Mouse (Mus musculus) heart, embryonic 12.5 days (tissue): ENCODE data around the gene B3gat2. TPM values are rescaled to one million over a fixed set of nuclear protein-coding genes. Genes with fewer than 3 reads are reported as not detected.
A peak's percentile ranks its signal among the peaks of the same experiment; 100 is the strongest.

Experiments
- ATAC-seq: fragments of 200-750 bp; cut with Nextera tagmentation; 2 replicates; pipeline ENCODE4 v1.8.0; 2017; ENCODE audit warnings: moderate TSS enrichment, moderate library complexity; ENCODE audit not compliant: insufficient number of reproducible peaks, low FRiP score
- H3K27ac ChIP-seq: fragments of 300-500 bp; sonication (generic); 2 replicates; pipeline ENCODE4 v1.5.1; 2016; ENCODE audit warnings: mild to moderate bottlenecking, moderate library complexity; ENCODE audit not compliant: poor library complexity, severe bottlenecking
- H3K27me3 ChIP-seq: fragments of 300-500 bp; sonication (generic); replicated peaks from 2 replicates; pipeline ENCODE4 v1.6.1; 2016; ENCODE audit warnings: mild to moderate bottlenecking, moderate library complexity
- H3K36me3 ChIP-seq: fragments of 300-500 bp; sonication (generic); 2 replicates; pipeline ENCODE4 v1.6.1; 2016; ENCODE audit warnings: mild to moderate bottlenecking, moderate library complexity
- H3K4me1 ChIP-seq: fragments of 300-500 bp; sonication (generic); replicated peaks from 2 replicates; pipeline ENCODE4 v1.6.1; 2016; ENCODE audit warnings: mild to moderate bottlenecking
- H3K4me2 ChIP-seq: fragments of 300-500 bp; sonication (generic); 2 replicates; pipeline ENCODE4 v1.6.1; 2016; ENCODE audit warnings: mild to moderate bottlenecking, moderate library complexity
- H3K4me3 ChIP-seq: fragments of 300-500 bp; sonication (generic); 2 replicates; pipeline ENCODE4 v1.5.1; 2016; ENCODE audit warnings: mild to moderate bottlenecking
- H3K9ac ChIP-seq: fragments of 300-500 bp; sonication (generic); 2 replicates; pipeline ENCODE4 v1.6.1; 2016; ENCODE audit warnings: mild to moderate bottlenecking, moderate library complexity
- H3K9me3 ChIP-seq: fragments of 300-500 bp; sonication (generic); replicated peaks from 2 replicates; pipeline ENCODE4 v1.6.1; 2016; ENCODE audit warnings: mild to moderate bottlenecking, moderate library complexity
- WGBS: fragments of 180-500 bp; shearing (Covaris S2); methylation state at CpG from one replicate; pipeline ENCODE4 v1.1.7; 2016; 5-methylcytosine and 5-hydroxymethylcytosine counted together
- polyA plus RNA-seq: library from polyadenylated mRNA; unstranded; fragments of >200 nt; fragmentation: Nextera tagmentation; extraction: Ambion mirVana; gene quantifications from 2 replicates; pipeline ENCODE4 v1.2.1, GENCODE M21; 2016

B3gat2 gene
- polyA plus RNA-seq, 1 experiment from 2014 or later, result 0.45 TPM

DNA sequence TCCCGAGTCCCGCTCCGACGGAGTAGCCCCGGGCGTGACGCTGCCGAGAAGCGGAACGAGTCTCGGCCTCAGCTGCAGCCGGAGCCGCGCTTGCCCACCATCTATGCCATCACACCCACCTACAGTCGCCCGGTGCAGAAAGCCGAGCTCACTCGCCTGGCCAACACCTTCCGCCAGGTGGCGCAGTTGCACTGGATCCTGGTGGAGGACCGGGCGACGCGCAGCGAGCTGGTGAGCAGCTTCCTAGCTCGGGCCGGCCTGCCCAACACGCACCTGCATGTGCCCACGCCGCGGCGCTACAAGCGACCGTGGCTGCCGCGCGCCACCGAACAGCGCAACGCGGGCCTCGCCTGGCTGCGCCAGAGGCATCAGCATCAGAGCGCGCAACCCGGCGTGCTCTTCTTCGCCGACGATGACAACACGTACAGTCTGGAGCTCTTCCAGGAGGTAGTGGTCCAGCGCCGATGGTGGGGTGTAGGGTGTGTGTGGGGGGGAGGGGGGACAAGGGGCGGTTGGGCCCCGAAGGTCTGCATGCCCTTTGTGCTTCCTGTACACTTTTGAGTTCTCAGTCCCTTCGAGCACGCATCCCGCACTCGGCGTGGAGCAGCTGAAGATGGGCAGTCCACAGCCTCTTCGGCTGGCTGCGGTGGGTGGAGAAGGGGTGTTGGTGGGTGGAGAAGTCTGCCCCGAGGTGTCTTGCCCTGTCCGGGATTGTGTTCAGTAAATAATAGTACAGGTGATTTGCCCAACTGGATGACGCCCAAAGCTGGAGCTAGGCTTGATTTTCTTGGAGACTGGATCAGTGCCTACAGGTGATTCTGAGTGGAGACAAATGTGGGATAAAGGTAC is 1.5 kb downstream of the B3gat2 start:
- Histone ChIP-seq H3K9ac (peak overlapping the region; percentile 55), H3K36me3 (no peaks in the 10 kb centered on the region), H3K4me3 (peak overlapping the region; percentile 69), H3K27me3 (peaks cover 68% of the 10 kb centered on the region), H3K4me1 (peaks cover 13% of the 10 kb centered on the region), H3K27ac (no peak overlapping the region), H3K9me3 (no peaks in the 10 kb centered on the region), H3K4me2 (peak overlapping the region; percentile 99)
- WGBS, result 3% methylated on average over 65 of the region's 65 CpGs
- ATAC-seq, result peak; percentile 85

GRCm38 (mm10) chr1:23763726-23764125 is 2.2 kb downstream of the B3gat2 start:
- Histone ChIP-seq H3K36me3 (no peaks in the 10 kb centered on the region), H3K27ac (no peak overlapping the region), H3K4me3 (no peak overlapping the region), H3K9me3 (no peaks in the 10 kb centered on the region), H3K4me2 (peak overlapping the region; percentile 99), H3K27me3 (peaks cover 67% of the 10 kb centered on the region), H3K9ac (no peak overlapping the region), H3K4me1 (peaks cover 13% of the 10 kb centered on the region)
- WGBS, result 5% methylated on average over 7 of the region's 7 CpGs
- no peak for ATAC-seq

- peaks cover 57% of the 10 kb centered on the region for H3K27me3 ChIP-seq
- no peak overlapping the region for H3K9ac ChIP-seq
- no peak overlapping the region for H3K4me3 ChIP-seq
- WGBS, result 76% methylated on average over 4 of the region's 4 CpGs
- no peak for ATAC-seq
- H3K4me1 ChIP-seq, result peaks cover 13% of the 10 kb centered on the region
- H3K9me3 ChIP-seq, result no peaks in the 10 kb centered on the region
- no peak overlapping the region for H3K27ac ChIP-seq
- H3K36me3 ChIP-seq, result no peaks in the 10 kb centered on the region
- H3K4me2 ChIP-seq, result no peak overlapping the region
Measured at GRCm38 (mm10) chr1:23764710-23765109, 3.2 kb downstream of the B3gat2 start.

DNA sequence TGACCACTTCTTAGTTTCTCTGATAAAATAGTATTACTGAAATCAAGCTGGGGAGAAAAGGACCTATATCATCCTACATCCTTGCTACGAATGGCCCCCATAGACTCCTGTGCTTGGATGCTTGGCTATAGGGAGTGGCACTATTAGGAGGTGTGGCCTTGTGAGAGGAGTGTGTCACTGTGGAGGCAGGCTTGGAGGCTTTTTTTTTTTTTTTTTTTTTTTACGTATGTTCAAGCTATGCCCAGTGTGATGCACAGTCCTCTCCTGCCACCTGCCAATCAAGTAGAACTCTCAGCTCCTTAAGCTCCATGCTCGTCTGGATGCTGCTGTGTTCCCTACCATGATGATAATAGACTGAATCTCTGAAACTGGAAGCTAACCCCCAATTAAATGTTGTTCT is 11.5 kb downstream of the B3gat2 start:
- Histone ChIP-seq H3K36me3 (no peaks in the 10 kb centered on the region), H3K4me3 (no peak overlapping the region), H3K4me1 (no peaks in the 10 kb centered on the region), H3K27ac (no peak overlapping the region), H3K9me3 (no peaks in the 10 kb centered on the region), H3K27me3 (no peaks in the 10 kb centered on the region), H3K4me2 (no peak overlapping the region), H3K9ac (no peak overlapping the region)
- ATAC-seq, result no peak
- 52% methylated on average over 3 of the region's 3 CpGs for WGBS

DNA sequence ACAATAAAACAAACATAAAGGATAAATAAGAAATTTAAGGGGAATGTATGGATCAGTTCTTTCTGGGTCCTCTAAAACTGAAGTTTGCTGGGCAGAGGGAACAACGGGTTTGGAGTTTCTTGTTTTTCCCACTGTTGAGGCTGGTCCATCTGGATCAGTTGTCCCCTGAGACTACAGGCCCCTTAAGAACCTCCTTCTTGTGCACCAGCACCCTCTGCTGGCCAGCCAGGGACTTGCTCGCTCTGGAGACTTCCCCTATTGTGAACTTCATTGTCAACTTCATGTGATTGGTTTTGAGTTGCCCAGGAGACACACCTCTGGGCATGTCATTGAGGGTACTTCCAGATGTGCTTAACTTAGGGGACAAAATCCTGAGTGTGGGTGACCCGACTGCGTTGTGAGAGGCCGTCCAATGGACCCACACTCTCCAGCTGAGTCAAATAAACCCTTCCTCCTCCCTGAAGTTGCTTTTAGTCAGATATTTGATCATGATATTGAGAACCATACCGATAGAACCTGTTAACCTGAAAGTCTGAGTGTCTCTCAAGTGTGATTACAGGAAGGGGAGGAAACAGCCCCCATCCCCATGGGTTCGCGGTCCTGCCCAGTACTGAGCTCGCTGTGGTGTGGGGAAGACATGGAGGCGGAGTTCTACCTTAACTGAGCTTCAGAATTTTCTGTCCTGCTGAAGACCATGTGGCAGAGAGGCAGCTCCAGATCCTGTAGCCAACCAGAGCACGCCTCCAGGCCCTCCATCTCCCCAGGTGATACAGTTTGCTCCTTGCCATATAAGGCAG is 31.4 kb downstream of the B3gat2 start:
- H3K4me2 ChIP-seq, result no peak overlapping the region

DNA sequence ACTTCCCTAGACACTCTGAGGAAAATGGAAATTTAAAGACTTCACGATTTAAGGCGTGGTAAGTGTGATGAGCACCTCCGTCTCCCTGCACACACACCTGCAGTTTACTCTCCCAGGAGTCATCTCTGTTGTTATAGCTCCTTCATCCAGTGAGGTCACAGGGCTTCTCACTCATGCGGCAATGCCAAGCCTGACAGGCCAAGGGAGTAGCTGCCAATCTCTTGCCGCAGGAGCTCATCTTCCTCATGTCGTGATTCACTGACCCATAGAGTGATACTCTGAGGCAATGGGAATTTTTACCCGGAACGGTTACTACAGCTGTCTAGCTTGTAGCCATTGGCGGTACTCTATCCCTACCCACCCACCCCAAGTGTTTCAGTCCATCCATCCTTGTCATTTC is 36.8 kb downstream of the B3gat2 start:
- Histone ChIP-seq H3K4me1 (no peaks in the 10 kb centered on the region), H3K27me3 (0 out of 2 replicates have a peak, but pooled peaks cover 4% of the 10 kb centered on the region), H3K27ac (no peak overlapping the region), H3K9ac (no peak overlapping the region), H3K4me2 (no peak overlapping the region), H3K36me3 (no peaks in the 10 kb centered on the region), H3K9me3 (no peaks in the 10 kb centered on the region), H3K4me3 (no peak overlapping the region)
- no peak for ATAC-seq
- WGBS, result 87% methylated on average over 9 of the region's 9 CpGs

More for the DNA sequence above, 31.4 kb downstream of the B3gat2 start:
- no peaks in the 10 kb centered on the region for H3K9me3 ChIP-seq
- no peak overlapping the region for H3K27ac ChIP-seq
- no peak for ATAC-seq
- H3K36me3 ChIP-seq, result no peaks in the 10 kb centered on the region
- no peak overlapping the region for H3K9ac ChIP-seq
- WGBS, result 41% methylated on average over 11 of the region's 11 CpGs
- 0 out of 2 replicates have a peak, but pooled peaks cover 4% of the 10 kb centered on the region for H3K27me3 ChIP-seq
- H3K4me3 ChIP-seq, result no peak overlapping the region
- H3K4me1 ChIP-seq, result no peaks in the 10 kb centered on the region

GRCm38 (mm10) chr1:23821615-23822014 is 60.1 kb downstream of the B3gat2 start:
- H3K4me3 ChIP-seq, result no peak overlapping the region
- no peaks in the 10 kb centered on the region for H3K9me3 ChIP-seq
- no peaks in the 10 kb centered on the region for H3K27me3 ChIP-seq
- H3K4me2 ChIP-seq, result no peak overlapping the region
- no peak overlapping the region for H3K27ac ChIP-seq
- no peaks in the 10 kb centered on the region for H3K4me1 ChIP-seq
- ATAC-seq, result no peak
- H3K36me3 ChIP-seq, result no peaks in the 10 kb centered on the region
- 65% methylated on average over 5 of the region's 5 CpGs for WGBS
- H3K9ac ChIP-seq, result no peak overlapping the region

GRCm38 (mm10) chr1:23826887-23827758 is 65.6 kb downstream of the B3gat2 start:
- no peak overlapping the region for H3K9ac ChIP-seq
- H3K4me3 ChIP-seq, result no peak overlapping the region
- H3K36me3 ChIP-seq, result no peaks in the 10 kb centered on the region
- ATAC-seq, result no peak
- H3K4me2 ChIP-seq, result no peak overlapping the region
- H3K27ac ChIP-seq, result no peak overlapping the region
- H3K4me1 ChIP-seq, result no peaks in the 10 kb centered on the region
- 35% methylated on average over 13 of the region's 13 CpGs for WGBS
- H3K27me3 ChIP-seq, result no peaks in the 10 kb centered on the region
- H3K9me3 ChIP-seq, result no peaks in the 10 kb centered on the region

- 81% methylated on average over 7 of the region's 7 CpGs for WGBS
- Histone ChIP-seq H3K9me3 (no peaks in the 10 kb centered on the region), H3K4me1 (no peaks in the 10 kb centered on the region), H3K9ac (no peak overlapping the region), H3K4me3 (no peak overlapping the region), H3K27me3 (no peaks in the 10 kb centered on the region), H3K27ac (no peak overlapping the region), H3K4me2 (no peak overlapping the region), H3K36me3 (peaks cover 2% of the 10 kb centered on the region; the same call in 1 of the 2 replicates)
- no peak for ATAC-seq
Measured at GRCm38 (mm10) chr1:23834246-23834645, 72.7 kb downstream of the B3gat2 start.

GRCm38 (mm10) chr1:23834819-23835218 is 73.3 kb downstream of the B3gat2 start:
- no peaks in the 10 kb centered on the region for H3K4me1 ChIP-seq
- H3K4me3 ChIP-seq, result no peak overlapping the region
- WGBS, result 81% methylated on average over 9 of the region's 9 CpGs
- H3K4me2 ChIP-seq, result no peak overlapping the region
- H3K9me3 ChIP-seq, result no peaks in the 10 kb centered on the region
- H3K9ac ChIP-seq, result no peak overlapping the region
- no peaks in the 10 kb centered on the region for H3K27me3 ChIP-seq
- ATAC-seq, result no peak
- H3K36me3 ChIP-seq, result peaks cover 4% of the 10 kb centered on the region; the same call in 1 of the 2 replicates
- no peak overlapping the region for H3K27ac ChIP-seq
